Mouse (Mus musculus) retina, postnatal 1 day (tissue): ENCODE data around the gene Ptpn3.

Experiments used
- DNase-seq: peaks from one replicate; pipeline ENCODE4 v3.0.0-alpha.2; 2012

The Ptpn3 gene

DNA sequence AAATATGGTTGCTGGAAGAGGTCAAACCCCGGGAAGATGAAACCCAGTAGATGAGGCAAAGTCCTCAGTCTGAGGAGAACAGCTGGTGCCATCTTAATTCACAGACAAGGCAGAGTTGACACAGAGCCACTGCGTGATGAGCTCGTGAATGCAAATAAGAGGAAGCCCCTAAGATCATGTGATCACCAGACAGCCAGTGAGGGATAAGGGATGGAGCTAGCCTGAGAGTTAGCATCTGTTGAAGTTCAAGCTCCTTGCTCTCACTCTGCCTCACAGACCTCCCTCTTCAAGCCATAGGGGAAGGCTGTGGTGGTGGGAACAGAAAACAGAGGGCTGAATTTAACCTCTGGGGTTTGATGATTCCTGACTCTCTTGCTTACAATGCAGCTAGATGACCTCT lies 136.0 kb downstream of the Ptpn3 start:
- no peak for DNase-seq

DNA sequence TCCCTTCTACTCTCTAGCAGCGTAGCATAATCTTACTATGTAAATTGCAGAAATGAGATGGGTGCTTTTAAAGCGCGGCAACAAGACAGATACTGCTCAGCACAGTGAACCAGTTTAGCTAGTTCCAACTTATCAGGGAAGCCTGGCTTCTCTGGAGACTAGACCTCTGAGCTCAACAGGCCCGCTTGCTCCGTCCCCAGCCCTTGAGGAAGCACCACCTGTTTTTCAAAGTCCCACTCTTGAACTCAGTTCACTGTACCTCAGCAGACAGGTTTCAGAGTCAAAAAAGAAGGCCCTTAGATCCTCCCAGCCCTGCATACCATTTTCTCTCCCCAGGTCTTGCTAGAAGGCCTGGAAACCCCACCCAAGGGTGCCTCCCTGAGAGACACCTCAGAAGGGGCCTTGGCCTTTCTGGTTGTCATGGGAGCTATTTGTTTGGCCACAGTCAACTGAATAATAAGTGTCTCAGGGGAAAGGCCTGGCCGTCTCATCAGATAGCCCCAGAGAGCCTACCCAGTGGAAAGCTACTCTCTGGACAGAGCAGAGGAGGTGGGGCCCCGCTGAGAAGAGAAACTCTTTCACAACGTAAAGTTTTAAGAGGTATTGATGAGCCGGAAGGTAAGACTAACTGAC lies 136.9 kb downstream of the Ptpn3 start:
- DNase-seq = no peak

DNA sequence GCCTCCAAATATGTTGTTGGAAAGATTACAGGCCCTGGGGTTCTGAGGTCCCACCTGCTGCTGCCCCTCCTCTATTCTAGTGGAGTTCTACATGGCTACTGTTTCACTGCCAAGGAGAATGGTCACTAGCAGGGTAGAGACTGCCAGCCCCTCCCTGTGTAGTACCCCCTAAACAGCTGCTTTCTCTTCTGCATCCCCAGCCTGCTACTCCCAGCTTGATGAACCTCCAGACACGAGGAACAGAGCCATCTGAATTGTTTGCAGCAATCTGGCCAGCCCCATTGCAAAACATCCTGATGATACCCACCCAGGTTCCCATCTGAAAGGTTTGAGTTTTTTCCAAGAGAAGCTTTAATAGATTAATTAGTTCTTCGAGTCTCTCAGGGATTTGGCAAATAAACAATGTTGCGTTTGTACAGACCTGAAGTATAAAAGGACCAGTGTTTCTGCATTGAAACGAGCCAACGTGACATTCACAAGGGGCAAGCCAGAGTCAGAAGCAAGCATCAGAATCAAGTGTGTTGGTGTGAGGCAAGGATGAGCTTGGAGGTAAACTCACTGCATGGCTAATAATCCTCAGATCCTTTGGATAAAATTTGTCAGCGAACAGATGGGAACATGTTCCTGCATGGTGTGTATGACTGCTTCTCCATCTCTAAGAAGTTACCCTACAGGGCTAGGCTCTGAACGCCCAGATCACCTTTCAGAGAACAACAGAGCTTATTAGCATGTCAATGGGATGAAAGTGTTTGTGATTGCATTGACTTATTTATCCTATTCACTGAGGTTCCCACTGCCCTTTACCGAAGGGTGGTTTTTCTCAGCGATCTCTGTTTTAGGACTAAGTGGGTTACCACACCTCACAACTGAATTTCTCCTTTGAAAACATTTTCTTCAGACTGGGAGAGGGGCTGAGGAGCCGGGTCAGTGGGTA lies 138.6 kb downstream of the Ptpn3 start:
- DNase-seq = no peak

DNA sequence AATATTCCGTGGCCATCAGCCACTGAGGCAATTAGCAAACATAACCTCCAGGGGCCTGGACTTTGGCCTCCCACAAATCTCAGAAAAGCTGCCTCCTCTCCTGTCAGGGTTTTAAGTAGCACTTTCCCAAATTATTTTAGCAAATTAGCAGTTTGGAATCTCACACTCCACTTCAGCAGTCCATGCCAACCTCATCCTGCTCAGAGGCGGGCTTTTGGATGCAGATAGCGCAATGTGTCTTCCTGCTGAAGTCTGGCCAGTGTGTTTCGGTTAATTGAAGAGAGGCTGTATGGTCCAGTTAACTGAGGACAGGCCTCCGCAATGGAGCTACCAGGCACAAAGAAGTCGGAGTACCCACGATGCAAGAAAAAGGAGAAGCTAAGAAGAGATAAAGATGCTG lies 141.1 kb downstream of the Ptpn3 start:
- no peak for DNase-seq

DNA sequence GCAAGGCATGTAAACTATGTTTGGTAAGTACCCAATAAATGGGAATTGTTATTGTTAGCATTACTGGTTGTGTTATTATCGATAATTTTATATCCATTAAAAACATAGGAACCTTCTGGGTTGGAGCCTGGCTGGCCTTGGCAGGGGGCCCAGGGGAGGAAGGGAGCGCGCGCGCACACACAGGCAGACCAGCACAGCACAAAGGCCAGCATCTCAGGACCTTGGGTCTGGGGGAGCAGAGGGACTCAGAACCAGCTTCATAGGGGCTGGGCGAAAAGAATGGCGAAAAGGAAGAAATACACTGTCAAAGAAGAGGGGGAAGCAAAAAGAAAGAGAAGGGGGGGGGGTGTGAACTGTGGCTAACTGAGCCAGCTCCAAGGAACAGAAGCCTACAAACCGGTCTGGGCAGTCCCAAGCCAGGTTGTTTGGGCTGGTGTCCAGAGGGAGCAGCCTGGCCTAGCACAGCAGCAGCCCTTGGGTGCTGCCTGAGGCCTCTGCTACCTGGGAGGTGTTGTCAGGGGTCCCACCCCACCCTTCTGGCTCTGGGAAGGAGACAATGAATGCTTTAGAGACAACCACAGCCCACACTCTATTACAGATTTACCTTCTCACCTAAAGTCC lies 145.0 kb downstream of the Ptpn3 start:
- no peak for DNase-seq

DNA sequence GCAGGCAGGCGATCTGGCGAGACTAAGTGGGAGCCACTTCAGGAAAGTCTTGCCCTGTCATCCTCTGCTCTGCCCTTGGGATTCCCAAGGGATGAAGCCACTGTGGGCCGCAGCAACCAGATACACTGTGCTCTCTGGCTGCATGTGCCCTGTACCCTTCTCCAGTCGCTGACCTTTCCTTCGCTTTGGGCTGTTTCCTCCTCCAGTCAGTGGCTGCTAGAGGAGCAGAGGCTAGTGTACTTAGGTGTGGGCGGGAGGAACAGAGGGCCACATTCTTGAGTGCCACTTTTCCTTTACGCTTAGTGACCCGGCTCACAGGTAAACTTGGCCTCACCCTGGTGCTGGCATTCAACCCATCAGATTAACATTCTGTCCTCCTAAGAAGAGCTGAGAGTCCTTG lies 147.8 kb downstream of the Ptpn3 start:
- no peak for DNase-seq

DNA sequence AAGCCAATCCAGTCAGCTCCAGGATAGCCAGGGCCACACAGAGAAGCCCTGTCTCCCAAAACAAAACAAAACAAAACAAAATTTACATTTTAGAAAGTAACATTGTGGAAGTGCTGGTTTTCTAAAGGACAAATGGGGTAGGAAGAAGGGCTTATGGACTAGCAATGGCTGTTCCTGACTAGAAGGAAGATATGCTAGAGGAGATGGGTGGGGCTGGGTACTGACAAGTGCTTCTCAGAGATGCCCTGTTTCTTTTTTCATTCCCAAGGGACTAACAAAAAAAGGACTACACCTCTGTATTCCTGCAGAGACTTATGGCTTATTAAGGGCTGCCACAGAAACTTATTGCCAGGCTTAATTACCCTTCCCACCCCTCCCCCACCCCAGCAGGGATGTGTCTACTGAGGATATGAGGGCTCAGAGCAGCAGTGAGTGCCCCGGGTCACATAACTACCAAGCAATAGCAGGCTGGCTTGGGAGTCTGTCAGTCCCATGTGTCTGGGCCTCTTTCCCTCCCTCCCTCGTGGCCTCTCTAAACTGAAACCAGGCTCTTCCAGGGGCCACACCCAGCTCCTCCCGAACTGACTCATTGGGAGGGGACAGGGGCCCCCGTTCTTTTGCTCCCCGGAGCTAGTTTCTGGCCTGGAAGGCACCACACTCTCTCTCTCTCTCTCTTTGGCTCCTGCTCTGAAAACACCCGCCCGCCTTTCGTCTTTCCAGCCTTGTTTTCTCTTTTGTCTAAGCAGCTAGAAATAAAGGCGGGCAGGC lies 148.4 kb downstream of the Ptpn3 start:
- peak; percentile 60 for DNase-seq

DNA sequence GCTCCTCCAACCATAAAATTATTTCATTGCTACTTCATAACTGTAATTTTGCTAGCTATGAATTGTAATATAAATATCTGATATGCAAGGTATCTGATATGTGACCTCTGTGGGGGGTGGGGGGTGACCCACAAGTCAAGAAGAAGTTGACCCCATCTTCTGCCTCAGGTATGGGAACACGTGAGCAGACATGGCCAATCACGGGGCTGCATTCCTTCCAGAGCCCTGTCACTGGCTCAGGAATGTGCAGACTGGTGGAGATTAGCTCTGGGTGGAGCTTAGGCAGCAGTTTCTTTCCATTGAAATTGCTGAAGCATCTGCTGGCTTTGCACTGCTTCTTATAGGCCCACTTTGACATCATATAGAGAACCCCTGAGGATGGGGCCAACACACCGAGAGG lies 153.5 kb downstream of the Ptpn3 start:
- peak; percentile 25 for DNase-seq

DNA sequence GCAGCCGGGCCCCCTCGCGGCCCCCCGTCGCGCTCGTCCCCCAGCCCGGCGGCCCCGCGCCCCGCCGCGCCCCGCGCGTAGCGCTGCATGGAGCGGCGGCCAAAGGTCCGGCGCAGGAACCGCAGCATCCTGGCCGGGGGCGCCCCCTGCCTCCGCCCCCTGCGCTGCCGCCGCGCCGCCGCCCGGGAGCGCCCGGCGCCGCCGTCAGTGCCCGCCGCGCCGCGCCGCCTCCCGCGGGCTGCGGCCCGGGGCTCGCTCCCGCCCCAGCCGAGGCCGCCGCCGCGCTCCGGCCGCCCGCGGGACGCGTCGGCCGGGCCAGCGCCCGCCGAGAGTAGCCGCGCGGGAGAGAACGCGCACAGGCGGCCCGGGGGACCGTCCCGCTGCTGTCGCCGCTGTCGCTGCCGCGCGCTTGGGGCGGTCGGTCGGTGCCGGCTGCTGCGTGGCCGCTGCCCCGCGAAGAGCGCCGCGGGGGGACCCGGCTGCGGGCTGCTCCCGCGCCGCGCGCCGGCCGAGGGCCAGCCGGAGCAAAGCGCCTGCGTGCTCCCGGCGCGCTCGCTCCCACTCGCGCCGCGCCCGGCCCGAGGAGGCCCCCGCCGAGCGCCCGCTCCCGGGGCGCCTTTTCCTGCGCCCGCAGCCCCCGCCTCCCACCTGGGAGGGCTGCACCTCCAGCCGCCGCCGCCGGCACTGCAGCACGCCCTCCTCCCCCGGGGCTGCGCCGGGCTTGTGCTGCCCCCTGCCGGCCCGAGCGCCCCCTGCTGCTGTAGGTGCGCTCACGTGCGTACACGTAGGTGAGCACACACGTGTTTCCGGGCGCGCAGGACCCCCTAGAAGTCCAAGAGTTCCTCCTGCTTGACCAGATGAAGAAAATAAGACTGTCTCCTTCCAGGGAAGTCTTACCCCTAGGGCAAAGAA lies 158.4 kb downstream of the Ptpn3 start, which contains the start of gene Epb41l4b:
TSS of gene Epb41l4b (minus strand) at position 412 of the 912 bp plus-strand sequence.
- peak; percentile 87 for DNase-seq

DNA sequence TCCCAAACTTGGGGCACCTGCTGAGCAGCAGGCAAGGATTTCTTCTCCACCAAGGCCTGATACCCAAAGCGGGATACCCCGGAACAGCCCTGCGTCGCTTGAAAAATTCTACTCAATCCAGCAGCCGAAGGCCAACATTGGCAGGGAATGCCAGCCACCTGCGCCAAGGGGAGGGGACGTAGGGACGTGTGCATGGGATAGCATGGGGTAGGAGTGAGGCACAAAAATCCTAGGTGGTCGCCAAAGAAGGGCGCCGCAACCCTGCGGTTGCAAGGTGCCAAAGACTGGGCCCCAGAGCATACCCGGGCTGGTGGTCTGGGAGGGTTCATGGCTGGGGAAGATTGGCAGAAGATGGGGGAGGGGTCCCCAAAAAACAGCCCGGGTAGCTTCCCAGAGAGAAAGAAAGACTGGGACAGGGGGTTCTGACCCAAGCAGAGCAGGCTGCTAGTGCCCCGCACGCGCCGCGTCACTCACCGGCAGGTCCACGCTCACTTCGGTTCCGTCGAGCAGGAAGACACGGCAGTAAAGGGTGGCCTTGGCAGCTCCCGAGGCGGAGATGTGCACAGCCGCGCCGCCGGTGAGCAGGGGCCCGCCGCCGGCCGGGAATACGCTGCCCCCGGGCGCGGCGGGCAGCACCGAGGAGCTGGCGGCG lies 159.1 kb downstream of the Ptpn3 start:
- peak; percentile 60 for DNase-seq

DNA sequence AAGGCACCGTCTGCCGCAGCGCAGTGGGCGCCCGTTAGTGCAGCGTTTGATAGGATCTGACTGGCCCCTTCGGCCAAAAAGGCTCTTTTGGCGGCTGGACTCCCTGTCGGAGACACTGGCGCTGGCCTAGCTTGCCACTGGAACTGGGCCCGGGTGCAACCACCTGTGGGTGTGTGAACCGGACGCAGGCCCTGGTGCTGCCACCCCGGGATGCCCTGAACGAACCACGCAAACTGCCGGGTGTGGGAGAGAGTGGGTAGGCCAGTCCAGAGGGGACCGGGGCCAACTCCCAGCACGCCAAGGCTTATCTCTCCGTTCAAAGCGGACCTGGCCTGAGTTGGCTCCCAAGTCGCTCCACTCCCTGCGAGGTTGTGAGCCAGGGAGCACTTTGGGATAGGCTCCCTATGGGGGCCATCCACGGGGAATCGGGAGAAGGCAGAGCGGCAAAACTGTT lies 159.7 kb downstream of the Ptpn3 start:
- DNase-seq = peak; percentile 65

DNA sequence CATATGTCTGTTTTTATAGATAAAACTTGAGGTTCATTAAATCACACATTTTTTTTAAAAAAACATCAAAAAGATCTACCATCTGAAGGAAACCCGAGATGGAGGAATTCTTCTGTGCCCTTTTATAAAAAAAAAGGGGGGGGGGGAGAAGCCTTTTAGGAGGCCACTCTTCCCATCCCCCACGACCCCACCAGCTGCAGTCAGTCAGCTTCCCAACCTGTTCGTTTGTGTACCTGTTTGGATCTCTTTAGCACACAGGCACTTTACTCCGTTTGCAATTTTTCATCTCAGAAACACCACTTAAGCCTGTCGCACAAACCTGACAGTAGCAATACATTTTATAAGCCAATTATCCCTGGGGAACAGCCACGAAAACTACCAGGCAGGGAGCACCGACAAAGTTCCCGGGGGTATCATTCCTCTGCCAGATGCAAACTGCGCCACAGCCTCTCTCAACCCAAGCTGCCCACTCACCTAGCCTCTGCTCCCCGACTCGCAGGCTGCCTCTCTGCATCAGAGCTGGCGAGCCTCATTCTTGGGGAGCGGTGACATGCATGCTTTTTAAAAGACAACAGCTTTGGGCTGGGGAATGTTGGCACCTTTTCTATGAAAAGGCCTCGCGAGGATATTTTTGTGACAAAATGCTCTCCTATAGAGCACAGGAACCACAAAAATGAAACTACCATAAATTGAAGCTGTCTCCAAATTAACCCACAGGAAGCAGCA lies 160.5 kb downstream of the Ptpn3 start:
- DNase-seq = peak; percentile 36
